Mouse (Mus musculus) adipocyte (in vitro differentiated cells): Measurements from ENCODE around the gene G530012D18Rik.
"Not testable (repeated sequence)": the region's sequence is repeated elsewhere in the genome, so short reads cannot be mapped to it uniquely, and the experiment has no call there.

Experiments used
- DNase-seq: peaks from one replicate; pipeline ENCODE4 v3.0.0-alpha.2; 2016; ENCODE audit warnings: low spot score

Gene G530012D18Rik

DNA sequence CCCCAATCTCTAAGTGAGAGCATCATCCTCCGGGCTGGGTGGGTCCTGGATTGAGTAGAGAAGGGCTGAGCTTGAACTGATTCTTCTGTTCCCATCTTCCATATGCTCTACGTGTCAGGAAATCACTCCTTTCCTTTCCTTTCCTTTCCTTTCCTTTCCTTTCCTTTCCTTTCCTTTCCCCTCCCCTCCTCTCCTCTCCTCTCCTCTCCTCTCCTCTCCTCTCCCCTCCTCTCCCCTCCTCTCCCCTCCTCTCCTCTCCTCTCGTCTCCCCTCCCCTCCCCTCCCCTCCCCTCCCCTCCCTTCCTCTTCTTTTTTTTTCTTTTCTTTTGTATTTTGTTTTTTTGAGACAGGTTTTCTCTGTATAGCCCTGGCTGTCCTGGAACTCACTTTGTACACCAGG lies at the start of gene G530012D18Rik:
G530012D18Rik (plus strand) TSS at position 301 of the 400 bp plus-strand sequence.
- not testable (repeated sequence) for DNase-seq

GRCm38 (mm10) chr1:85526401-85526800 lies 49.1 kb upstream of the G530012D18Rik start:
- DNase-seq: not testable (repeated sequence)

DNA sequence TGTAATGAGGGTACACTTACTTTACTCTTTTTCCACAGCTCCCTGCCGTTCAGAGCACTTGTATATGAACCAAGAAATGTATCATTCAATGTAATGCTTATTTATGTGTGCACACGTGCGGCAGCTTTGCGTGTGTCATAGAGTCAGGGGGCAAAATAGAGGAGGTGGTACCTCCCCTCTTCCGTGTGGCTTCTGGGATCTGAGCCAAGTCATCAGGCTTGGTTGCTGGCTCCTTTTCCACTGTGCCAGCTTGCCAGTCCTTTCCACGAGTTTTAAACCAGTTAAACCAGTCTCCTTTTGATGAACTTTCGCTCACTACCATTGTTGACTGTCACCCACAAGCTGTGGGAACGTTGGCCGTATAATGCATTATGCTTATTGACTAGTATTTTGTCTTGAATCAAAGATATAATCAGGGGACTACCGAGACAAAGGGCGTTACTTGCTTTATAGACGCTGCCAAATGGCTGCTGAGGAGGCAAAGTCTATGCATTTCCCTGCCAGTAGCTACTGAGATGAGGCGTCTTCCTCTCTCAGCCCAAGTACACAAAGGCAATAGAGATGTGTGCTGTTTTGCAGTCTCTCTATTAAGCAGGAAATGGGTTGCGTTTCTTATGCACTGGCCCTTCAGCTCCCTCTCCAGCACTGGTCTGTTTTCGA lies 46.9 kb upstream of the G530012D18Rik start:
- DNase-seq: not testable (repeated sequence)

DNA sequence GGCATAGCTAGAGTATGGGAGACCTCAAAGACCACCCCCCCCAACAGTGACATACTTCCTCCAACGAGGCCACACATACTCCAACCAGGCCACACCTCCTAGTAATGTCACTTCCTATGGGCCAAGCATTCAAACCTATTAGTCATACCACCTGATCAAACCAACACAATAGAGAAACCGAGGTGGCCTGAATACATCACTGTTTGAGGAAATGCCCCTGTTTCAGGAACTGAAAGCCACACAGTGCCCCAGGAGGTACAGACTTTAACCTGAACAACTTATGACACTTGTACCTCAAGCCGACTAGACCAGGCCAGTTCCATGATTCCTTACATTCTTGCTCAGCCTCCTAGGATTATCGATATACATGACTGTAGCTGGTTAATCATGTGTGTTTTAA lies 31.7 kb upstream of the G530012D18Rik start:
- DNase-seq: not testable (repeated sequence)

- not testable (repeated sequence) for DNase-seq
These were observed 29.0 kb upstream of the G530012D18Rik start for GRCm38 (mm10) chr1:85546442-85546841.

- DNase-seq: not testable (repeated sequence)
These were observed 20.2 kb upstream of the G530012D18Rik start for GRCm38 (mm10) chr1:85555261-85555660.

DNA sequence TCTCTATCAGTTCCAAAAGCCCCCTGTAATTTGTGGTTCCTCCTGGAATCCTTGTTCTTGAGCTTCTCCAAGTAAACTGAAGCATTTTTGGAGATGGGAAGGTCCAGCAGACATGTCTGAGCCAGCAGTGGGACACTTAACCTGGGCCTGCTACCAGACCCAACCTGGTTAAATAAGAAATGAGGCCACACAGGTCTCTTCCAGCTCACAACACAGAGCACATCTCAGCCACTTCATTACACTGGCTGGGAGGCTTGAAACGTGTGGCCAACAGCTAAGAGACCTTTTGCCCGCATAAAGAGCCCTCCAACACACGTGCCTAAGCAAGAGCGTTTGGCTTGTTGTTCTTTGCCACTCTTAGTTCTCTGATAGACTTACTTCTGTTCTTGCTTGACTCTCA lies 1.9 kb upstream of the G530012D18Rik start:
- not testable (repeated sequence) for DNase-seq

DNA sequence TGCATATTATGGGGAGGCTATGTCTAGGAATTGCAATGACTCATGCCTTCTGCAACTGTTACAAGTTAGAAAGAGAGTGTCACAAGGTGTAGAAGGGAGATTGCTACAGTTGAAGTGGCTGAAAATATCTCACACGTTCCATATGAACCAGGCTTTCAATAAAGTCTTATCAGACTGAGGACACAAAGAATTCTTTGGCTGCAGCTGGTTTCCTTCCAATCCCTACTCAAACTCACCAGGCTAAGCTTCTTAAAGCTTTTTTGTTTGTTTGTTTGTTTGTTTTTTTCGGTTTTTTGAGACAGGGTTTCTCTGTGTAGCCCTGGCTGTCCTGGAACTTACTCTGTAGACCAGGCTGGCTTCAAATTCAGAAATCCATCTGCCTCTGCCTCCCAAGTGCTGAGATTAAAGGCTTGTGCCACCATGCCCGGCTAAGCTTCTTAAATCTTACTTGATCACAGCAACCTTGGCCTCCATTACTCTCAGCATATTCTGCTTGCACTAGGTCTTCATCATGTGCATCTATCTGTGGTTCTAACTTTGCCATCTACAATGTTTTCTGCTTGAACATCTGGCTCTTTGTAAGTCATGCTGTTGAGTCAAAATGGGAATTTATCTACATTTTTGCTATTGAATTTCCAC lies 3.0 kb downstream of the G530012D18Rik start:
- DNase-seq: not testable (repeated sequence)

DNA sequence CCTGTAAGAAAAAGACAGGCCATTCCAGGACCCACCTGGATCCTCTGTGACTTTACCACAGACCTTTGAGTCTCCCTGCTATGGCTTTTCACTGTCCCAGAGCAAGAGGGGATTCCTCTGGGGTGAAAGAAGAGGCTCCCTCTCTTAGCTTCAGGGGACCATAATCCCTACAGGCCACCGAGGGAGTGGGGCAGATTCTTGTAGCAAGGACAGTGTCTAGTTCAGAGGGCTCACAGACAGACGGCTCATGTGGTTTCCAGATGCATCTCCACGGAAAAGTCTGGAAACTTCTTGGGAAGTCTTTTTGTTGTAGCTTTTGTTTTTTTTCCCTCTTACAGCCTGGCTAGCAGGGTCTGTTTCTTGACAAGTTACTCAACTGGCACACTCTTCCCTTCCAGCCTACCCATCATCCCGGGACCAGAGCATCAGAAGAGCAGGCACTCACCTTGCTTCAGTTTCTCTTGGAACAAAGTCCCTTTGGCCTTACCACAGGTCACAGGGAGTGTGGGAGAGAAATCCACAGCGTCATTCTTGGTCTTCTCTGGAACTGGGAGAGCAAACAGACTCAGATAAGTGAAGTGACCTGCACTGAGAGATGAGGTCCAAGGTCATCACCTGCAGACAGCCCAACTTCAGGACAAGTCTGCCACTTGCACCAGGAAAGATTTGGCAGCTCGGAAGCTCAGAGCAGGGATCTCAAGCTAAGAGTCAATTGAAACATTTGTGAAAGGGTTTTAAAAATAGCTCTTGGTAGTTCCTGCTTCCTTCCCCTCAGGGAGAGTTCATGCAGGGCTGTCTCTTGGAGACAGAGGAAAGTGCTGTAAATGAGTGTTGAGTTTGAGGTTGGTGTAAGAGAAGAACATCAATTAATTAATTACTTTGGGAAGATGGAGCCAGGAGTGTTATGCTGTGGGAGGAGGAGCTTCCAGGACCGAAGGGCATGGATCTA lies 4.0 kb downstream of the G530012D18Rik start:
- DNase-seq: not testable (repeated sequence)

DNA sequence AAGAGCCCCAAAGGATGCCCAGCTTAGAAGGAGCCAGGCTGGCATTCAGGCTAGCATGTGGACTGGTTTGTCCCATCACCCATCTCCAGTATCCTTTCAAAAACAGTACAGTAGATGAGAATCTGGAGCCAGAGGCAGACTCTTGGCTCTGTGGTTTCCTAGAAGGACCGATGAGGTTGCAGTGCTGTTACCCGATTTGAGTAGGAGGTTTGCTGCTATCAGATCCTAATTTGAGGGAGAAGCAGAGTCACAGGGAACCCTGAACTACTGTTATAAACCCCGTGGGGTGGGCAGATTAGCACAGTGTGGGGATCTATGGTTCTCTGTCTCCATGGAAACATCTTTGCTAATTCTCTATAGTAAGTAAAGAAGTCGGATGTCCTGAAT lies 4.7 kb downstream of the G530012D18Rik start:
- DNase-seq: not testable (repeated sequence)

DNA sequence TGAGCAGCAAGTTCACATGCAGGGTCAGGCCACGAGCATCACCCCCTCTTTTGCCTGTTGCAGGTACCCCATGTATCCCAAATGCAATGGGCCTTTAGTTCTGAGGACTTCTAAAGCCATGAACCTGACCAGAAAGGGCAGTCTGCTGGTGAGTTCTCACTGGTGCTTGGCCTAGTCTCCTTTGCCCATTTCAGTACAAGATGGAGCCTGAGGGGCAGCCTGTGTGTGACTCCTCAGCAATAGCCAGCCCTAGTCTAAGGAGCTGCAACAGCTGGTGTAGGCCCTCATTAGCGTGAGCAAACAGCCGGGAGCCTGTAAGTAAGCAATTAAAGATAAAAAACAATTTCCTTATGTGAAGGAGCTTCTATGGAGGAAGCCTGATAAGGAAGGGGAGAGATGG lies 5.1 kb downstream of the G530012D18Rik start:
- not testable (repeated sequence) for DNase-seq

GRCm38 (mm10) chr1:85581518-85581917 lies 6.0 kb downstream of the G530012D18Rik start:
- peak; percentile 8 for DNase-seq

DNA sequence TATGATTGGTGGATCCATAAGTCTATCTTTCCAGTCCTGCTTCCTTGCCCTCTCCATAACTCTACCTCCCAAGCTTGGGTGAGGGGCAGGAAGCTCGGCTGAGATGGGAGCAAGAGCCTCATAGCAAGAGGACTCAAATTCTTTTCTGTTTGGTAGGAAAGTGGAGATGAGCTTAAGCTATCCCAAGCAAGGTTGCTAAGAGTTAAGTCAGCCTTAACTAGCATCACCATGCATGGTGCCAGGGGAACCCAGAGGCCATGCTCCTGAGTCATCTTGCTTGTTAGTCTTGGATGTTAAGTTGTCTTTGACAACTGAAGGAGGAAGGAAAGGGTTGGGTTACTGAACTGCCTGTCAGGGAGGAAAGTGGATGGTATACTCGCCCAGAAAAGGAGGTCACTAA lies 13.2 kb downstream of the G530012D18Rik start:
- not testable (repeated sequence) for DNase-seq

DNA sequence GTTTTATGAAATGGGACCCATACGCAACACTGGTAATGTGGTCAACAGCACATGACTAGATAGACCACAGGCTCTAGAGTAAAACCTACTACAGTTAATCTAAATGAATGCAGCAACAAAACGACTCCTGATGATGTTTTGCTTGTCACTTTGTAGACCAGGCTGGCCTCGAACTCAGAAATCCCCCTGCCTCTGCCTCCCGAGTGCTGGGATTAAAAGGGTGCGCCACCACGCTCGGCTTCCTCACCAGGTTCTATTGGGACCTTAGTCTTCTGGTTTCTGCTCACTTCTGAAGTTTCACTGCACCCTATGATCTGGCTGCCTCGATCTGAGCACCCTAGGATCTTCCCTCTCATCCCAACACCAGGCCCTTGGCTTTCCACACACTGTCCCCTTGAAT lies 17.1 kb downstream of the G530012D18Rik start:
- not testable (repeated sequence) for DNase-seq

- DNase-seq: not testable (repeated sequence)
These were observed 23.0 kb downstream of the G530012D18Rik start, which contains the start of gene Sp110 for GRCm38 (mm10) chr1:85598271-85599012. Gene Sp110 (minus strand): TSS chr1:85598817.

- not testable (repeated sequence) for DNase-seq
These were observed 24.6 kb downstream of the G530012D18Rik start, which contains the start of gene Sp140 for GRCm38 (mm10) chr1:85600078-85600477. Gene Sp140 (plus strand): TSS chr1:85600378.

GRCm38 (mm10) chr1:85600794-85601193 lies 25.3 kb downstream of the G530012D18Rik start:
- not testable (repeated sequence) for DNase-seq

- not testable (repeated sequence) for DNase-seq
These were observed 28.9 kb downstream of the G530012D18Rik start for GRCm38 (mm10) chr1:85604341-85604740.

DNA sequence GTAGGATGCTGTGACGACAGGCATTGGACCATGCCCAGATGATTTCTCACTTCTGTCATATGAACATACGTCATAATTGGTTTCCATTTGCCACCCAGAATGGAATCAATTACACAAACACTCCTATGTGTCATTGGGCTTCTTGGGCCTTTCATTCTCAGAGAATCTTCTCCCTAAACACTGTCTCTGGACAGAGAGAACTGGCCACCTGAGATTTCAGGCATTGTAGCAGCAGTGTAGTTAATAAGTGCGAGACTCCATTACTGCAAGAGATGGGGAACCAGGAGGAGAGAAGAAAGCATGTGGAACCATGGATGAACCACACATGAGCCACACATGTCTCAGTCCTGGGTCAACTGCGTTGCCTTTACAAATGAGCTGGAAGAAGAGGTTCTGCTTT lies 32.9 kb downstream of the G530012D18Rik start:
- DNase-seq: not testable (repeated sequence)

GRCm38 (mm10) chr1:85610581-85610980 lies 35.1 kb downstream of the G530012D18Rik start:
- DNase-seq: not testable (repeated sequence)

- DNase-seq: not testable (repeated sequence)
These were observed 39.6 kb downstream of the G530012D18Rik start for GRCm38 (mm10) chr1:85615096-85615495.
